Mouse (Mus musculus): ENCODE measurements around the gene Cabp4.

Gene Cabp4

DNA sequence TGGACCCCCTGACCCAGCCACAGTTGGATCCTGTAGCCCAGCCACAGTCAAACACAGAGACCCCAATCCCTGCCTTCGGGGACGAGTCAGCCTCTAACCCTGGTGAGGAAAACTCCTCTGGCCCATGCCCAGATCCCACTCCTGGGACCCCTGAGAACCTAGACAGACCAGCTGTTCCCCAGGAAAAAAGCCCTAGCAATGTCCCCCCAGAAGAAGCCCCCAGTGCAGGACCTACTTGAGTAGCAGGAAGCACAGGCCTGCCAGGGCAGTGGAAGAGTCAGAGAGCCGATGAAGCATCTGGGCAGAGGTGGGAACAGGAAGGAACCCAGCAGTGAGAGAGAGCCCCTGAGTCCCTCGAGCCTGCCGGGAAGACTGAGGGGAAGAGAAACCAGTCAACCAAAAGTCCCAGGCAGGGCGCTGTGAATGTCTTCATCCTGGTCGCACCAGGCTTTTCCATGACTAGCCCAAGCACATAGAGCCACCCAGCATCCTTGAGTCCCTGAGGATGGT, at the start of gene Cabp4:
Gene Cabp4, minus strand, starts transcription at position 275 of the 510 bp plus-strand sequence.
- no peak for DNase-seq

DNA sequence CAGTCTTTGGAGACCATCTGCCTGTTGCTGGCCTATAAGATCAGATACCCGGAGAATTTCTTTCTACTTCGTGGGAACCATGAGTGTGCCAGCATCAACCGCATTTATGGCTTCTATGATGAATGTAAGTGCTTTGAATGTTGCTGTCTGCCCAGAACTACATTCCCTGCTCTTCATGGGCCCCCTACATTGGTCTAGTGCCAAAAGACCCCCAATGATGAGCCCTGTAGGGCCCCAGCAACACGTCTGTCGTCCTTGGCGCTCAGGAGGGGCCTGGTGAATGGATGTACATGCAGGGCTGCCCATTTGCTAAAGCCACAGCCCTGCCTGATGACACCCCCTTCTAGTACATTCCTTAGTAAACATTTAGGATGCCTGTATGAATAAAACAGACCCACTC, 49.3 kb upstream of the Cabp4 start:
- no peak for DNase-seq

DNA sequence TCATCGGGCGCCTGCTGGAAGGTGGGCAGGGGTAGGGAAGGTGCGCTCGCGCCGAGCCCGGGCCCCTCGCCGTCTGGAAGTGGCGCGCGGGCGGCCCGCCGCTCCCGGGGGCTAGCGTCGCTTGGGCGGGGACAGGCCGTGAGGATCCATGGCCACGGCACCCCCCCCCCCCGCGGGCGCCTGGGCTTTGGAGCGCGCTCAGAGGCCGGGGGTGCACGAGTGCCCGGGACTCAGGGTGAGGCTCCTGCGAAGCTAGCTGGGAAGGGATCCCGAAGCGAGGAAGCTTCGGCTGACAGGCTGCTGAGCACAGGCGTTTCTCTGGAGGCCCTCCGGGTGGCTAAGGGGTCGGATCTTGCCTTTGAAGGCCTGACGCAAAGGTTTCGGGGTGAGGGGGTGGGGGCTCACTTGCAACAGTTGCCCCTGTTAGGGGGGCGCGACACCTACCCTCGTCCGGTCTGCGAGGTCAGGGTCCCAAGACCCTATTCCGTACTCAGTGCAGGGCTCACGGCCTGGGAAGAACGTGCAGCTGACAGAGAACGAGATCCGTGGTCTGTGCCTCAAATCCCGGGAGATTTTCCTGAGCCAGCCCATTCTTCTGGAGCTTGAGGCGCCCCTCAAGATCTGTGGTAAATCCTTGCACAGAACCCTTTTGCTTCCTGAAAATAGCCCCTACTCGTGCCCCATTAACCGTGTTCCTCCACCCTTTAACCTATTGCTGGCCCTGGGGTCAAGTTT, 48.6 kb upstream of the Cabp4 start:
- no peak for DNase-seq

DNA sequence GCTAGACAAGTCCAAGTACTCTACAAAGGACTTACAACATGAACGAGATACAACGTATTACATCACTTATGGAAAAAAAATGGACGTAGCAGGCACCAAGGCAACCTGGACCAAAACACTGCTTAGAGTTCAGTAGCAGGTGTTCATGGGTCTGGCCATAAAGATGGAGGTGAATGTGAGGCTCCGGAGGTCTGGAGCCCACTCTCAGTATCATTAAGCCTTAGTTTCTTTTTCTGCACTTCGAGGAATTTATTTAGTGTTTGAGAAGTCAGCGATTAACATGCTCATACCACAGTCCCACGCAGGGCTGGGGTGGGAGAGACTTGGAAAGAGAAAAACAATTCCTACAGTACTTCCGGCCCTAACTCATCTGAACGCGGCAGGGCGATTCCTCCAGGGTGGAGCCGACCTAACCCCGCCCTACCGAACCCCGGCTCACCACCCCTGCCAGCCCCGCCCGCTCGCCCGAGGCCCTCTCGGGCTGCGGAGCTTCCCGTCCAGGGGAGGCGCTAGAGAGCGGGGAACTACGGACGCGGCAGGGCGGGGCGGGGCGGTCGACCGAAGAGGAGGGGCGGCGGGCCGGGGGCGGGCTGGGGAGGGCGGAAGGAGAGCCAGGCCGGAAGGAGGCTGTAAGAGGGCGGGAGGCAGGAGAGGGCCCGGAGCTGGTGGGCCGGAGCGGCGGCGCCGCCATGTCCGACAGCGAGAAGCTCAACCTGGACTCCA, 47.9 kb upstream of the Cabp4 start, which contains the start of gene Ppp1ca:
Gene Ppp1ca, plus strand, starts transcription at position 538 of the 723 bp plus-strand sequence.
- peak; percentile 91 to 92 for DNase-seq

DNA sequence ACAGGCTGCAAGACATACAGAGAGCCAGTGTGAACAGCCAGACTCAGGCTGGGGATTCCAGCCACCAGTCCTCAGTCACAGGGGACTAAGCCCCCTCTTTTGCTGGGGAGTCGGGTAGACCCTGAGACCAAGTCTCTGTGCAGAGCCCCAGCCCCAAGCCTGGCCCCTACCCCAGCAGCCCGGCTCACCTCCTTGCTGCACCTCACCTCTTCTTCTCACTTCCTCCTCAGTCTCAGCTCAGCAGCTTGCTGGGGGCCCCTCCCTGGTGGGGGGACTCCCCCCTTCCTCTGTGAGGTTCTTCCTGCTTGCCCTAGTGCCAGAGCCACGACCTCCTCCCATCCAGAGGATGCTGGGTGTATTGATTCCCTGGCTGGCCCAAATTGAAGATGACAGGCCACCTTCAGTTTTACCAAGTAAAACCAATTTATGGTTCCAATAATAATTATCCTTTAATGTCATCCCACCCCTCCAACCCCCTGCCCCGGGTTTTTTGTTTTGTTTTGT, 47.0 kb upstream of the Cabp4 start, which contains the start of gene Tbc1d10c:
Gene Tbc1d10c, minus strand, starts transcription at position 454 of the 504 bp plus-strand sequence.
- no peak for DNase-seq

DNA sequence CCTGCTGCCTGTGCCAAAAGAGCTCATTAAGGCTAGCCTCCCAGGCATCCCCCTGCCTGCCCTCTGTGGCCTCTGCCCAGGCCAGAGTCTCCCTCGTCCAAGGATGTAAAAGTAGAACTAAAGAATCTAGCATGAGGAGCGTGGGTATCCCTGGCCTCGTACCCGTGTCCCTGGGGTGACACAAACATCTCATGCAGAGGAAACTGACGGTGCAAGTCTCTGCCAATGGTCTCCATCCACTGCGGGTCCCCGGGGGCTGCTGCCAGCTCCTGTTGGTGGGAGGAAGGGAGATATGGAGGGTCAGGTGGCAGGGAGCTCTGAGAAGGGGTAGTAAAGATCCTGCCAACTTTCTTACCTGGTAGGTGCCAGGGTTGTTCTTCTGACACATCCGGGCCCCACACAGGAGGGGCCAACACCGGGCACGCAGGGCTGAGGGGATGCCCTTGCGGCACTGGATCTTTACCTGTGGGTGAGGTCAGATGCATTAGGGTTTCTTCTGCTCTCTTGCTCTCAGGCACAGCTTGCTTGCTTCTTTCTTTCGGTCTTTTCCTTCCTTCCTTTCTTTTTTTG, 45.3 kb upstream of the Cabp4 start:
- no peak for DNase-seq

DNA sequence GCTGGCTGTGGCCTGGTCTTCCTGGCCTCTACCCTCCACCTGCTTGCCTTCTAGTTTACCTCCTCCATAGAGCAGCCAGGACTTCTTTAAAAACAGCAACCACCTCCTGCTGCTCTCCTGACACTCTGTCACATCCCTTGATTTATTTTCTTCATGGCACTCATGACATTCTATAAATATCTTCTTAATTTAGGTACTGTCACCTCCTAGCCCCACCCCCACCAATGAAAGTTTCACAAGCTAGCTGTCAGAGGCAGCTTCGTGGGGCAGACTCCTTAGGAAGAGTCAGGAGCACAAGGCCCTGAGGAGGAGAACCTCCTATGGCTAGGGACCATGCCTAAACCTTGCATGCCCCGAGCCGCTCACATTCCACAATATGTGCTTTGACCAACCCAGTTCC, 43.5 kb upstream of the Cabp4 start:
- DNase-seq = no peak

DNA sequence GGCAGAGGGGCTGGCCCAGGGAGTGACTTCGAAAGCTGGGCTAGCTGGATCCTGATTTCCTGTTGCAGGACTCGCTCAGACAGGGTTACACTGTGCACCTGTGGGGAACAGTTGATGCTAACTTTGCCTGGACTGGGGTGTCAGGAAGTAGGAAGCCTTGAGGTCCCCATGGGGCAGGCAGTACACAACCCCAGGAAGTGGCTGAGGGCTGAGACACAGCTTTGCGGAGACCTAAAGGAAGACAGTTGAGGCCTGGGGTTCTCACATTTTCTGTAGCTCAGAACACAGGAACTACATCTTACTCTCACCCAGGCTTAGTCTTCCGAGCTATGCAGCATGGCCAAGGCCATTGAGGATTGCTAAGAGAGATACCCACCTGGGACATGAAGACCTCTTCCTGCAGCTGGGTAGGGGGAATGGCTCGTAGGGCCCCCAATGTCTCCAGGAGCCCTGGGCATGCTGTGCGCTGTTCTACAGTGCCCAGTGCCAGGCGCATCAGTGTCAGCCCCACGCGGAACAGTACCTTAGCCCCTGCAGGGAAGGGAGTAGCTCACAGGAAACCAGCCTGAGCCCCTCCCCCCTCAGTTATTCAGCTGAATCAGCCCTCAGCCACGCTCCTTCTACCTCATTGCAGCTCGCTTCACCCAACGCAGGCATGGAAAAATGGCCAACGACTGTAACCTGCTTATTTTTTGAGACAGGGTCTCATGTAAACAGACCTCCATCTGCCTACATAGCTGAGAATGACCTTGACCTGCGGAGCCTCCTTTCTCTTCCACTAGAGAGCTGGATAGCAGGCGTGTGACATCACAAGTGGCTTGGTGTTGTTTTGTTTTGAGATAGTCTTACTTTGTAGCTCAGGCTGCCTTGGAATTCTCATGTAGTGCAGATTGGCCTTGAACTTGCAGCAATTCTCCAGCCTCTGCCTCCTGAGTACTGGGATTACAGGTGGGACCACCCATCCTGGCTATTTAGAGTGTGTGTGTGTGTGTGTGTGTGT, 41.4 kb upstream of the Cabp4 start:
- DNase-seq = no peak

DNA sequence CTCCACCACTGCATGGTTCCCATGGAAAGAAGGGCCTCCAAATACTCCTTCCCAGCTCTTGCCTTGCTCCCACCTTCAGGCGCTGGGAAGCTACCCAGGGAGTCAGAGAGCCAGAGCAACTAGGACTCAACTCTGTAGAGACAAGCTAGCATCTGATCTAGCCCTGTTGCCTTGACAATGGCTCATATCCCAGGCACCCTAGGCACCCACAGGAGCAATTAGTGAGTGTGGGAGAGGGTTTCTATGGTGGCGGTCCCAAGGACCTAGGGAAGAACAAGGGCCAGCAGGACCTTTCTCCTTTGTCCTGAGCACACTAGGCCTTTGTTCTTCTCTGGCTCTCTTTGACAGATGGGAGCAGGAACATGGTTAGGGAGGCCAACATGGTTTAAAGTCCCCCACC, 39.9 kb upstream of the Cabp4 start:
- no peak for DNase-seq

DNA sequence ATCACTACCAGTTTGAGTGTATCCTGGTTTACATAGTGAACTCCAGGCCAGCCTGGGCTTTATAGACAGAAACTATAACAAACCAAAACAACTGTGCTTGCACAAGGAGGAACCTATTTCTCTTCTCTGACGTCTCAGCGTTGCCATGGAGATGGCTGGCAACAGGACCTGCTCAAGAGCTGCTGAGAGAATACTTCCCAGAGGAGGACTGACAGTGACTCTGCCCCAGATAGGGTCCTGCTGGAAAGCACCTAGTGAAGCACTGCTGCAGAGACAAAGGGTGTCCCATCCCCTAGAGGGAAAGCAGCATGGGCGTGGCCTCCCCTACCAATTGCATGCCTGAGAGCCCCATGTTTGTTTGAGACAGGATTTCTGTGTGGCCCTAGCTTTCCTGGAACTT, 38.1 kb upstream of the Cabp4 start:
- no peak for DNase-seq

DNA sequence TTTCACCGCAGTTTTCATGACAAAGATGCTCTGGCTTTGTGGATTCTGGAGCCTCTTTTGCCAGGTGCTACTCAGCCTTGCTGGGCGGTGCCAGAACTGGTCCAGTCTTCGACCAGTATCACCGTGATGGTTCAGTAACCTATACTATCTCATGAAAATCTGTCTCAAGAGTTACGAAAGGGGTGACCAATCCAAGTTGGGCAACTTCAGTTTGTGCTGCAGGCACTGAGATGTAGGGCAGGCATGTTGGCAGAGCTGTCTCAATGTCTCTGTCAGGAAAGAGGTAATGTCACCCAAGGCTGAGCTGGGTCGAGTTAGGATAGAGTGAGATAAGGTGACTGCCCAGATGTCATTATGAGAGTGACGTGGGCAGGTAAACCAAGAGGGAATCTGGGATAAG, 36.6 kb upstream of the Cabp4 start:
- no peak for DNase-seq

DNA sequence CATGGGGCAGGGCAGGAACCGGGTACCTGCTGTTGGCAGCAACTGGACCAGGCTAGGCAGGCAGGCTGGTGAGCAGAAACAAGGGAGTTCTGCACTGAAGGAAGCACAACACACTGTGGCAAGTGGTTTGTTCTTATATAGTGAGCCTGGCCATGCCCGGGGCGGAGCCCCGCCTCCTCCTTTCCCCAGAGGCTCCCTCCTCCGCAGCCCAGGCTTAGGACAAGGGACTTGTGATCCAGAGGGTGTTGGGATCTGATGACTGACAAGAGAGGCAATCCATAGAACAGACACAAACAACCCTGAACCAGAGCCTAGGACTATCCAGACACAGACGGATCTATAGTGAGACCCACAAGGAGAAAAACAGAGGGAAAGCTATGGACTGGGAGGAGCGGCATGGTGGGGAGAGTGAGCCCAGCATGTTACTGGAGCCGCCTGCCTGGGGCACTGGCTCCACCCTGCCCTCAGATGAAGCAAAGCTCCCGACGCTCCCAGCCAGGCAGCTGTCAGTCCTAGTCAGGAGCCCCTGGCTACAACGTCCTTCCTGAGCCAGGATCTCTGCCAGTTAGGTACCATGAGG, 31.6 kb upstream of the Cabp4 start, which contains the start of gene Carns1:
Gene Carns1, minus strand, starts transcription at position 112 of the 580 bp plus-strand sequence.
- no peak for DNase-seq

DNA sequence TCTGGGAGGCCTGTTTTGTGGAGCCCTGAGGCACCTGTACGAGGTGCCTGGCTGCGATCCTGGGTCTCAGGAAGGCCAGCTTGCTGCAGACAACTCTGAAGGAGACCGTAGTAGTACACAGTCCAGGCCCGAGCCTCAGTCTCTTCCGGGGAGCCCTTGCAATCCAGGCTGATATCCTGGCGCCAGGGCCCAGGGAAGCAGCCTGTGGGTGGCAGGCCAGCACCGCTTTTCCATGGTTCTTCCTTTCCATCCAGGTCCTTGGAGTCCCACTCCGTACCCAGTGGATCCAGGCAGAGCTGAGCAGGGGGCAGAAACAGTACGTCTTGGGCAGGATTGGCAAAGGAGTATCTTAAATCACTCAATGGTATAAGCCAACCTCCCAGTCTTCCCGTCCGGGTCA, 29.1 kb upstream of the Cabp4 start:
- no peak for DNase-seq

DNA sequence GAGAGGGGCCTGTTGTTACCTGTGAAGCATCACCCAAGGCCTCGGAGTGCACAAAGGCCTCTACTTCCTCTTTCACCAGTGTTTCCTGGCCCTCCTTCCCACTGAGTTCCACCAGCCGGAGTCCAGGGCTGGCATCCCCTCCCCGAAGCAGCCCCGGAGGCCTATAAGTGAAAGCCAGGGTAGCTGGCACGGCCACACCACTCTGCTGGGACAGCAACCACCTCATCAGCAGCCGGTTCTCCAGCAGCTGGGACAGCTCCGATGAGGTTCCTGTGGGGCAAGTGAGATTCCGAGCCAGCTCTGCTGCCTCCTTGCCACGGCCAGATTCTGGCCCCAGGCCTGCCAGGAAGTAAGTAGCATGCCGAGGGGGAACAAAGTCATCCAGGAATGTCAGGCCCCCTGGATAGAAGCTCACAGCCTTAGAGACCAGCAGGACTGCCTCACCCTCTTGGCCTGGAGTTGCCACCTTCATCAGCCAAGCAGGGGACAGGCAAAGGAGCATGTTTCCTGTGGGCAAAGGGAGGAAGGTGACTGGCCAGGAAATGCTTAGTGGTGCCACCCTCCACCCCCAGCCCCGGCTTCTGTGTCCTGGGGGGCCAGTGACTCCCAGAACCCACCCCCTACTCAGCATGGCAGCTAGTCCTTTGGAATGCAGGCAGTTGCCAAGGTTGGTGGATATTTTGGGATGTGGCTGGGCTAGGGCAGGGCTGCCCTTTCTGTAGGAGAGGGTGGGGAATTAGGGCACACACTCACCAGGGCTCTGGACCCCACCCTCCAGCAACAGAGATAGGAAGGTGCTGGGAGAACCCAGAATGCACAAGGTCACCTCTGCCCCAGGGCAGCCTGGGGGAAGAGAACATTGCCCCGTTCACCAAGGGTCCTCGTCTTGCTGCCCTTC, 27.8 kb upstream of the Cabp4 start:
- no peak for DNase-seq

DNA sequence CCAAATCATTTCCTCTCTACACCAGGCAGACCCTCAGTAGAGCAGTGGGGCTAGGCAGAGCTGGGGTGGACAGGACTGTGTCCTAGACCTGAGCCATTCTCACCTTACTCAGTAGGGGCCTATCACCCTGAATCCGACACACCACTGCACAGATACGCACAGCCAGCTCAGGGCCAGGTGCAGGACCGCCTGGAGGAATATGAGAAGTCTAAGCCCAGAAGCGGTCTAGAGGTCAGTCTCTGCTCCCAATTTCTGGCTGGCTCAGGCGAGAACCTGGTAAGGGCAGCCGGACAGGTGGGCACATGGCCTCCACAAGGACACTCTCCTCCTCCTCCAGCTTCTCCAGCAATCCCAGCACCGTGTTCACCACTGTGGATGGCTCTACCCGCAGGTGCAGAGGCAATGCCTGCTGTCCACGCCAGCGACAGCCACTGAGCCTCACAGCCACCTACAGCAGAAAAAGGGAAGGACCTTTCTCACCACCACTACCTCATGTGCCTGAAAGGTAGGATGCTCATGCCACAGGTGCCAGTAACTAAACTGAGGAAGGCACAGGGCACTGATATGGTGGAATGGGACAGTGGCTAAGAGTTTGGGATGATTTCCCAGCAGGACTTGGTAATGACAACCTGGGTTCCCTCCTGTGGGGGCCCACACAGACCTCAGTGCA, 27.0 kb upstream of the Cabp4 start:
- DNase-seq = no peak

DNA sequence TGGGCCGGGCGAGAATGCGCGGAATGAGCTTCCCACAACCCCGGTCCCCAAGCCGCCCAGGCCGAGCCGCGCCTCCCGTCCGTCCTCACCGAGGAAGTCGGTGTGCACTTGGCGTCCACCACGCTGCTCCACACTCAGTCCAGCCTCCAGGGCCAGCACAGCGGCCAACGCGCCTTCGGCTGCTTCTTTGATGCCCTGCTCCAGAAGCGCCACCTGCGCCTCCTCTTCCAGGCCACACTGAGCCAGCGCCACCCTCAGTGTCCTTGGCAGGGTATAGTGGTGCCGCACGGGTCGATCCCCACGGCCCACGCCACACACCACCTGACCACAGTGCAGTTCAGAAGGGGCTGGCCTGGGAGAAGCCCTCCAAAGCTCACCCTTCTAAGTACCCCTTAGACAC, 26.0 kb upstream of the Cabp4 start:
- DNase-seq = no peak

DNA sequence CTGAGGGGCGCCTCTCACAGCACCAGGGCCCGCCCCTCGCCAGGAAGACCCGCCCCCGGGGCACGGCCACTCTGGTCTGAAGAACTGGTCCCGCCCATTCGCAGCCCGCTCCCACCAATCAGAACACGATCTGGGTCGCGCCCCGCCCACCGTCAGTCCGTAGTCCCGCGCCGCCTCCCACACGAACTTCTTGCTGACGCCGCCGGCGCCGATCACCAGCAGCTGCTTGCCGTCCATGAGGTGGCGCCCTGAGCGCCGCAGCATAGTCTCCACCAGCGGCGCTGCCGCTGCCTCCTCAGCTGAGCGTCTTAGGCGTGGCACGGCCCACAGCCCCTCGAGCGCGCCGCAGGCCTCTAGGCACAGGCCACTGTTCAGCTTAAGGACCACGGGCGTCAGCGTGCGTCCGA, 25.5 kb upstream of the Cabp4 start:
- peak; percentile 99 to 100 for DNase-seq

DNA sequence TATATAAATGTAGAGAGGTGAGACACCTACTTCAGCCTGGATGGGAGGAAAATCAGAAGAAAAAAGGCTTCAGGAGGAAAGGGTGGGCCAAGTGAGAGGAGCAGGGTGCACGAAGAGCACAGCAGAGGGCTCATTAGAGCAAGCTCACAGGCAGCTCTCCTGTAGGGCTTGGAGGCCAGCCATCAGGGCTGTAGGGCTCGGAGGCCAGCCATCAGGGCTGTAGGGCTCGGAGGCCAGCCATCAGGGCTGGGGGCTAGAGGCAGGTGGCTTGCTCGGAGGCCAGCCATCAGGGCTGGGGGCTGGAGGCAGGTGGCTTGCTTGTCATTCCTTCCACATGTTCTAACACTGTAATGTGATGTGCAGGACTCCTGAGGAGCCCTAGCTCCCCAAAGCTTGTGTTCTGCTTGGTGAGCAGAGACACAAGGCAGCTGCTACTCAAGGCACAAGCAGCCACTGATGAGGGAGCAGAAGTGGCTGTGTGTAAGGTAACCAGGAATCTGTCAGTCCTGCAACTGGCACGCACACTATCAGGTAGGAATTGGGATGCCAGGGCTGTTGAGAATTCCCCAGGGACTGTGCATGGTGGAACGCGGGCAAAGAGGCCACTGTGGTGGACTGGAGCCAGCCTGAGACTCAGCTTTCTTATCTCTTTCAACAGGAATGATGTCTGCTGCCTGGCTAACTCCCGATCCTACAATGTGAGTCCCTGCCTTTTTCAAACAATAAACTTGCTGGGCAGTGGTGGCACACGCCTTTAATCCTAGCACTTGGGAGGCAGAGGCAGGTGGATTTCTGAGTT, 23.0 kb upstream of the Cabp4 start:
- no peak for DNase-seq

DNA sequence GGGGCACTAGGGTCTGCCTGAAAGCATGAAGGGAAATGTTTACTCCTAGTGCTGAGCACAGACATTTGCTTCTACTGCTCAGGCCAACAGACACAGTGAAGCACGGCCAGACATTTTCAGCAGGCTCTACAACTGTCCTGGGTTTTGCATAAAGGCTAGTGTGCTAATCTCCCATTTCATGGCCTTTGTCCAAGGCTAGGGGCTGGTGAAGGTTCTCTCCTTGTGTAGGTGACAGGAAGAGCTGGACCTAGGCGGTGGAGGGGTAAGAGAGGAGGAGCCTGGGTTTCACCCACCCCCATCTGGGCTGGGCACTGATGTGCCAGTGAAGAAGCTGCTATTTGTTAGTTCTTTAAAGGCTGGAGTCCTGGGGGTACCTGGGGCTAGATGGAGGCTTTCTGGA, 20.9 kb upstream of the Cabp4 start:
- DNase-seq = no peak

All from kidney, adult 8-10 months (tissue).